Mouse (Mus musculus) liver, embryonic 13.5 days (tissue): ENCODE data around the gene Noxo1. TPM values are rescaled to one million over a fixed set of nuclear protein-coding genes. Genes with fewer than 3 reads are reported as not detected.

Experiments
- ATAC-seq: fragments of 200-750 bp; cut with Nextera tagmentation; 2 replicates; pipeline ENCODE4 v1.8.0; 2017; ENCODE audit warnings: low read depth, mild to moderate bottlenecking, moderate number of reproducible peaks, moderate library complexity
- DNase-seq: peaks from one replicate; pipeline ENCODE4 v3.0.0; 2022
- H3K27ac ChIP-seq: fragments of 300-500 bp; sonication (generic); 2 replicates; pipeline ENCODE4 v1.5.1; 2015; ENCODE audit warnings: moderate library complexity, mild to moderate bottlenecking, inconsistent platforms
- H3K27me3 ChIP-seq: fragments of 300-500 bp; sonication (generic); 2 replicates; pipeline ENCODE4 v1.6.1; 2015; ENCODE audit warnings: mild to moderate bottlenecking, inconsistent platforms
- H3K36me3 ChIP-seq: fragments of 300-500 bp; sonication (generic); 2 replicates; pipeline ENCODE4 v1.6.1; 2015; ENCODE audit warnings: mild to moderate bottlenecking, inconsistent platforms
- H3K4me1 ChIP-seq: fragments of 300-500 bp; sonication (generic); replicated peaks from 2 replicates; pipeline ENCODE4 v1.6.1; 2015; ENCODE audit warnings: inconsistent platforms
- H3K4me2 ChIP-seq: fragments of 300-500 bp; sonication (generic); 2 replicates; pipeline ENCODE4 v1.6.1; 2015; ENCODE audit warnings: inconsistent platforms, mild to moderate bottlenecking, moderate library complexity
- H3K4me3 ChIP-seq: fragments of 300-500 bp; sonication (generic); replicated peaks from 2 replicates; pipeline ENCODE4 v1.5.1; 2015; ENCODE audit warnings: mild to moderate bottlenecking, inconsistent platforms
- H3K9ac ChIP-seq: fragments of 300-500 bp; sonication (generic); 2 replicates; pipeline ENCODE4 v1.6.1; 2015; ENCODE audit warnings: mild to moderate bottlenecking, inconsistent platforms
- H3K9me3 ChIP-seq: fragments of 300-500 bp; sonication (generic); replicated peaks from 2 replicates; pipeline ENCODE4 v1.6.1; 2016; ENCODE audit warnings: inconsistent platforms
- WGBS: fragments of 180-500 bp; shearing (Covaris S2); methylation state at CpG from one replicate; pipeline ENCODE4 v1.1.7; 2015; ENCODE audit not compliant: insufficient replicate concordance; 5-methylcytosine and 5-hydroxymethylcytosine counted together
- polyA plus RNA-seq: library from polyadenylated mRNA; unstranded; fragments of >200 nt; fragmentation: Nextera tagmentation; extraction: Ambion mirVana; gene quantifications from 2 replicates; pipeline ENCODE4 v1.2.1, GENCODE M21; 2015

The Noxo1 gene
- polyA plus RNA-seq, 1 experiment from 2014 or later: 0.14 TPM

DNA sequence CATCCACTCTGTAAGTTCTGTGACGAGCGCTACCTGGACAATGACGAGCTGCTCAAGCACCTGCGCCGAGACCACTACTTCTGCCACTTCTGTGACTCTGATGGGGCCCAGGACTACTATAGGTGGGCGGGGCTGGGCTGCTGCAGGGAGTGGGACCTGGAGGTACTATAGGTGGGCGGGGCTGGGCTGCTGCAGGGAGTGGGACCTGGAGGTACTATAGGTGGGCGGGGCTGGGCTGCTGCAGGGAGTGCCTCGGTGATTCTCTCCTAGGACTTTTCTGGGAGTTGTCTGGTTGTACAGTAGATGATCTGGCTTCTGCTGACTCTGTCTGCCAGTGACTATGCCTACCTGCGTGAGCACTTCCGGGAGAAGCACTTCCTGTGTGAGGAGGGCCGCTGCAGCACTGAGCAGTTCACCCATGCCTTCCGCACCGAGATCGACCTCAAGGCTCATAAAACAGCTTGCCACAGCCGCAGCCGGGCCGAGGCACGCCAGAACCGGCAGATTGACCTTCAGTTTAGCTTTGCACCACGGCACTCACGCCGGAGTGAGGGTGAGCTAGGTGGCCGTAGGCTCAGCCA, 18.4 kb upstream of the Noxo1 start:
- Histone ChIP-seq H3K27ac (no peak overlapping the region), H3K9ac (no peak overlapping the region)

DNA sequence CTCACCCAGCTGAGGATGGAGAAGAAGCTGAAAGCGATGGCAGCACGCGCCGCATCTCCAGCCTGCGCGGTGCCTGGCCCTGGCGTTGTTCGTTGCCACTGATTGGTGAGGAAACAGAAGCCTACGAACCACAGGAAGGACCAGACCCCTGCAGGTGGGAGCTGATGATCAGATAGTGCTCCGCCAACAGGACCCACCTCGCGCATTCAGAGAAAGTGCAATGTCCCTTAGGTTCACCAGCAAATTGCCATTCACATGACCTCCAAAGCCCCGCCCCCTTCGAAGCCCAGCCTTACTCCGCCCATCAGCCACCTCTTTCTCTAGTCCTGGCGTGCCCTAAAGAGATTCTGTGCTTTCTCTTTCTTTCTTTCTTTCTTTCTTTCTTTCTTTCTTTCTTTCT, 9.5 kb upstream of the Noxo1 start:
- DNase-seq (peak; percentile 53), ATAC-seq (peak; percentile 51)
- H3K27ac ChIP-seq: no peak overlapping the region
- H3K27me3 ChIP-seq: peaks cover 55% of the 10 kb centered on the region
- 0 out of 2 replicates have a peak overlapping the region, but pooled peaks have one; percentile 6 for H3K4me3 ChIP-seq
- H3K9me3 ChIP-seq: no peaks in the 10 kb centered on the region
- peak overlapping the region; percentile 77 for H3K4me2 ChIP-seq
- H3K9ac ChIP-seq: no peak overlapping the region
- WGBS: 33% methylated on average over 16 of the region's 16 CpGs
- H3K36me3 ChIP-seq: peaks cover 11% of the 10 kb centered on the region
- H3K4me1 ChIP-seq: peaks cover 34% of the 10 kb centered on the region

More for the DNA sequence above, 18.4 kb upstream of the Noxo1 start:
- no peaks in the 10 kb centered on the region for H3K27me3 ChIP-seq
- H3K4me1 ChIP-seq: peaks cover 45% of the 10 kb centered on the region
- ATAC-seq (peak; percentile 44; the same call in 1 of the 2 replicates), DNase-seq (no peak)
- 77% methylated on average over 24 of the region's 24 CpGs for WGBS
- no peak overlapping the region for H3K4me2 ChIP-seq
- H3K9me3 ChIP-seq: no peaks in the 10 kb centered on the region
- peaks cover 65% of the 10 kb centered on the region for H3K36me3 ChIP-seq
- H3K4me3 ChIP-seq: no peak overlapping the region

DNA sequence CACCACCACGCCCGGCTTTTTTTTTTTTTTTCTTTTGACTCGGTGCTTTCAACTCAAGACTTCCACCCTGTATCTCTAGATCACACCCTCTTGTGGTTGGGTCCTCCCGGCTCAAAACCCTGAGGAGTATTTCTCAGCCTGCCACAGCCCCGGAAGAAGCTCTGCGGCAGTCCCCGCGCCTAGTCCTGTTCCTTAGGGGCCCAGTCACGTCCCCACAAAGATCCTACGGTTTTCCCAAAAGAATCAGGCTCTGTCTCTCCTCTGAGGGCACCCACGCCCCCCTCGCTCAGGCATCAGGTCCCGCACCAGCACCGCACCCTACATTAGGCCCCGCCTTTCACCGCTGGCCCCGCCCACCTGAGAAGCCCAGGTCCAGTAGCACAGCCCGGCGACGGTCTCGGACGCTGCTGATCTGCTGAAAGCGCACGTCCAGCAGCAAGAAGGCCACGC, 8.9 kb upstream of the Noxo1 start:
- ATAC-seq (peak; percentile 62), DNase-seq (peak; percentile 74)
- 1% methylated on average over 25 of the region's 25 CpGs for WGBS
- Histone ChIP-seq H3K4me2 (peak overlapping the region; percentile 77), H3K4me3 (peak overlapping the region; percentile 57), H3K27ac (no peak overlapping the region), H3K27me3 (peaks cover 62% of the 10 kb centered on the region), H3K9me3 (no peaks in the 10 kb centered on the region), H3K36me3 (peaks cover 6% of the 10 kb centered on the region), H3K4me1 (peaks cover 34% of the 10 kb centered on the region), H3K9ac (peak overlapping the region; percentile 49; the same call in 1 of the 2 replicates)

DNA sequence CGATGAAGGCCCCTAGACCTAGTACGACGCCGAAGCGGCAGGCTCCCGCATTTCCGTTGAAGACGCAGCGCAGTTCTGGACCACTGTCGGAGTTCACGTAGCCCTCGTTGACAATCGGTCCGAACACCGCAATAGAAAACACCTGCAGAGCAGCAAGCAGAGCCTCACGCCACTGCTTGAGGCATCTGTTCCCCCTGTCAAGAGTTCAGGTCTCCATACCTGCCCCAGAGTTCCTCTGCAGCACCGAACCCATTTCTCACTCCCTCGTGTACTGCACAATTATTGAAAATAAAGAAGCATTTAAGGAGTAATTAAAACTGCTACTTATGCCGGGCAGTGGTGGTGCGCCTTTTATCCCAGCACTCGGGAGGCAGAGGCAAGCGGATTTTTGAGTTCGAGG, 8.4 kb upstream of the Noxo1 start:
- Histone ChIP-seq H3K4me2 (peak overlapping the region; percentile 77), H3K9me3 (no peaks in the 10 kb centered on the region), H3K27me3 (peaks cover 62% of the 10 kb centered on the region), H3K27ac (no peak overlapping the region), H3K4me3 (peak overlapping the region; percentile 57), H3K4me1 (peaks cover 34% of the 10 kb centered on the region), H3K36me3 (peaks cover 6% of the 10 kb centered on the region; the same call in 1 of the 2 replicates), H3K9ac (peak overlapping the region; percentile 49; the same call in 1 of the 2 replicates)
- no peak for DNase-seq
- ATAC-seq: no peak
- 19% methylated on average over 23 of the region's 23 CpGs for WGBS

DNA sequence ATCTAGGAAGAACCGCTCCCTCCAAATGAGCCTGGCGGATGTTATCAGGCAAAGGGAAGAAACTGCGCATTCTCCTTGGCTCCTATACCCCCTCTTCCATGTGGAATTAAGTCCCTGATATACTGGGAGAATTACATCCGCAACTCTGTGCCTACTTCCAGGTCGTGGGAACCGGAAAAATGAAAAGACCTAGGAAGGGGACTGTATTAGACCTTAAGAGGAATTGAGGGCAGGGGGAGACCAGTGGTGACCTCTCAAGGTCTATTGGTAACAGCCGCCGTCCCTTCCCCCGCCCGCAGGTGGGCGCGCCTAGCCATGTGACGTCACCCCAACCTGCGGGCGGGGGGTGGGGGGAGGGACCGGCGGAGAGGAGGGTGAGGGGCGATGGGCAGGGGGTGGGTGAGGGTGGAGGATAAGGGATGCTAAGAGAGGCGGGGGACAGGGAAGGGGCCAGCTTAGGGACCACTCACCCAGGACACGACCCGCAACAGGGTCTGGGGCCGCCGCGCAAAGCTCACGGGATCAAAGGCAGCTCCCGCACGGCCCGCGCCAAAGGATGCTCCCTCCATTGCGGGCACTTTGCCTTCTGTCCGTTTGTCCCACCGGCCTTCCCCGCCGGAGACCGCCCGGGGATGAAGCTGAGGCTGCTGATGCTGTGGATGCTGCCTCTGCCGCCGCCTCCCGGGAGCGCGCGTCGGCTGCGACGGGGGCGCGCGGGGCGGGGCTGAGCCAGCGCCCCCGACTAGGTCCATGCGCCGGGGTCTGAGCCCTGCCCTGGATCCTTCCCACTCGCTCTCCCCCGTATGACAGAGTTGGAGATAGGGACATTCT, 6.6 kb upstream of the Noxo1 start, which contains the start of gene Syngr3:
Gene Syngr3 (minus strand): TSS at position 705 of the 831 bp plus-strand sequence.
- Histone ChIP-seq H3K4me1 (peaks cover 38% of the 10 kb centered on the region), H3K4me2 (peak within 1 kb of the TSS; percentile 62), H3K9me3 (no peaks in the 10 kb centered on the region), H3K36me3 (peaks cover 19% of the 10 kb centered on the region), H3K9ac (peak within 1 kb of the TSS; percentile 33; the same call in 1 of the 2 replicates), H3K27ac (no peak within 1 kb of the TSS), H3K4me3 (peak within 1 kb of the TSS; percentile 48), H3K27me3 (peaks cover 62% of the 10 kb centered on the region)
- 2% methylated on average over 55 of the region's 55 CpGs for WGBS
- DNase-seq (no peak), ATAC-seq (no peak)

DNA sequence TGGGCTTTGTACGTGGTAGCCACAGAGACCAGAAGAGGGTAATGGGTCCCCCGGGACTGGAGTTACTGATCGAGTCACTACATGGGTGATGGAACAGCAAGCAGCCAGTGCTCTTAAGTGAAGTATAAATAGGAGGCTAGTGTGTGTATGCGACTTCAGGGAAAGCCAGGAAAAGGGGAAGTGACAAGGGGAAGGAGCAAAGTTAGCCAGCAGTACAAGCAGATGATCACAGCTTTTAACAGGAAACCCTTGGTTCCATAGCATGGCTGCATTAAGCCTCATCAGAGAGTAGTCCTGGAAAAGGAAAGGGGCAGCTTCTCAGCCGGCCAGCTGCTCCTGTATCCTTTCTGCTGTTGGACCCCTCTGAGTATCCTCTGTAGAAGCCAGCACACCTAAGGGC, 3.6 kb upstream of the Noxo1 start:
- WGBS: 52% methylated on average over 5 of the region's 5 CpGs
- DNase-seq (no peak), ATAC-seq (no peak)
- Histone ChIP-seq H3K4me3 (no peak overlapping the region), H3K9me3 (no peaks in the 10 kb centered on the region), H3K4me2 (no peak overlapping the region), H3K27ac (no peak overlapping the region), H3K27me3 (peaks cover 49% of the 10 kb centered on the region), H3K36me3 (peaks cover 19% of the 10 kb centered on the region), H3K4me1 (peaks cover 50% of the 10 kb centered on the region), H3K9ac (no peak overlapping the region)

DNA sequence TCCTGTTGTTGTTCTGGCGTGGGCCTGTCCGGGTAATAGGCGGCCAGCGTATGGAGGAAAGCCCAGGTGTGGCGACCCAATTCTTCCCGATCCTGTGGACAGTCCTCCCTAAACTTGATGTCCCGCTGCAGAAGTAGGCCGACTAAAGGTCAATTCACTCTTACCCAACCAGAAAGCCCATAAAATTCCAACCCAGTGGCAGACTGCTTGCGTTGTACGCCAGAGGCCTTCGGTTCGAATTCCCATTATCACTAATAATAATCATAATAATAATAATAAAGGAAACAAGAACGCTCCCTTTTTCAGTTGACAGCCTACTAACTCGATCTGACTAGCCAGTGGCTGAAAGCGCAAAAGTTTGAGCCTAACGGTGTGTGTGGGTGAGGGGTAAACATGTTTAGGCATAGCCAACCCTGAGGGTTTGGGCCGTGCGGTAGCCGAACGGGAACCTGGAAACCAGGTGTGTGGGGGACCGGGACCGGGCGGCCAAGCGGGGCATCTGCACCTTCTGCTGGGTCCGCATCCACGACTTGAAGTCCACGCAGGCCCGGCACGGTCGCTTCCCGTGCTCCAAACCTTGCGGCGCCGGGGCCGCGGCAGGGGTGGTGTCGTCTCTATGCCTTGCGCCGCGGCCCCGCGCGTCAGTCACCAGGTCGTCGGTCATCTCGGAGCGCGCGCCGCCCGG, 566 bp upstream of the Noxo1 start:
- Histone ChIP-seq H3K9ac (peak overlapping the region; percentile 90), H3K27ac (peak overlapping the region; percentile 88), H3K27me3 (peaks cover 18% of the 10 kb centered on the region), H3K4me3 (peak overlapping the region; percentile 84), H3K9me3 (no peaks in the 10 kb centered on the region), H3K4me1 (peaks cover 40% of the 10 kb centered on the region), H3K36me3 (peaks cover 30% of the 10 kb centered on the region), H3K4me2 (peak overlapping the region; percentile 96)
- ATAC-seq (no peak), DNase-seq (no peak)
- WGBS: 6% methylated on average over 49 of the region's 51 CpGs

DNA sequence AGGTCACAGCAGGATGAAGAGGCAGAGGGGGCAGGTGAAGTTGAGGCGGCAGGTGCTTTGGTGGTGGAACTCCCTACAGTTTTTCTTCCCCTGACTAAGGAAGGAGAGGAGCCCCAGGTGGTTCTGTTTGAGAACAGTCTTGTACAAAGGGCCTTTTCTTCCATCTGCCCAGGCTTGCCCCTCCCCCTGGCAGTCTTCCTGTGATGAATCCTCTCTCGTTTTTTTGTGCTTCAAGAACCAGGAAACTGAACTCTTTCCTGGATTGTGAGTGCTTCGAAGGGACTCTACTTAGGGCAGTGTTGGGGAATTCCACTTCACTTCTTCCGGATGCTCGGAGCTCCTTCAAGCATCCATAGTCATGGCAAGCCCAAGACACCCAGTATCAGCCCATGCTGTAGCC, 2.0 kb downstream of the Noxo1 start:
- ATAC-seq: no peak
- no peaks in the 10 kb centered on the region for H3K9me3 ChIP-seq
- H3K27ac ChIP-seq: no peak overlapping the region
- H3K36me3 ChIP-seq: peaks cover 46% of the 10 kb centered on the region
- H3K9ac ChIP-seq: no peak overlapping the region
- no peak overlapping the region for H3K4me2 ChIP-seq
- H3K4me1 ChIP-seq: peaks cover 40% of the 10 kb centered on the region
- WGBS: 19% methylated on average over 5 of the region's 5 CpGs
- no peak for DNase-seq
- no peaks in the 10 kb centered on the region for H3K27me3 ChIP-seq
- H3K4me3 ChIP-seq: no peak overlapping the region

DNA sequence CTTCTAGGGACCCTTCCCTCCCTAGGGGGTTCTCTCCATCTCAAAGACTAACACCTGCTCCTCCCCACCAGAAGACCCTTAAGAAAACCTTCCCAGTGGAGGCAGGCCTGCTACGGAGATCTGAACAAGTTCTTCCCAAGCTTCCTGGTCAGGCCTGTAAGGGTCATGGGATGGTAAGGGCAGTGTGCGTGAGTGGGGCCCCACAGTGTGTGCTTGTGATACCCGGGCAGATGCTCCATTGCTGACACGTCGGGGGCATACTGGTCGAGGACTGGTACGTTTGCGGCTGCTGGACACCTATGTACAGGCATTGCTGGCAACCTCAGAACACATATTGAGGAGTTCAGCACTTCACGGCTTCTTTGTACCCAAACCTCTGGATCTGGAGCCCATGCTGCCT, 2.7 kb downstream of the Noxo1 start:
- H3K27ac ChIP-seq: no peak overlapping the region
- no peak for DNase-seq
- H3K4me3 ChIP-seq: no peak overlapping the region
- WGBS: 67% methylated on average over 9 of the region's 9 CpGs
- no peaks in the 10 kb centered on the region for H3K27me3 ChIP-seq
- H3K9me3 ChIP-seq: no peaks in the 10 kb centered on the region
- peaks cover 44% of the 10 kb centered on the region for H3K36me3 ChIP-seq
- no peak for ATAC-seq
- H3K4me1 ChIP-seq: peaks cover 40% of the 10 kb centered on the region
- H3K9ac ChIP-seq: peak overlapping the region; percentile 9; the same call in 1 of the 2 replicates
- H3K4me2 ChIP-seq: no peak overlapping the region

DNA sequence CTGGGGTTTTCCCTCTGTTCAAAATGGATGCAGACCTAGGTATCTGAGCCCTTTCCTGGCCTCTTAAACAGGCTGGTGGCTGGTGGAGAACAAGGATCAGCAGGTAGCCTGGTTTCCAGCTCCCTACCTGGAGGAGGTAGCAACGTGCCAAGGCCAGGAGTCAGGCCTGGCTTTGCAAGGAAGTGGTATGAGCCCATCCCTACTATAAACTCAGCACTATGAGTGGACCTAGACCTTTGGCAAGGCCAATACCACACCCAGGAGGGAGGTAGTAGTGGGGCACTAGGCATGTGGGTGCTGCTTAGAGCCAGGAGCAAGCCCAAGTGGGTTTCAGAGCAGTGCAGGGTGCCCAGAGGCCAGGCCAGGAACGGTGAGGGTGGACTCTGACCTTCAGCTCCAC, 3.4 kb downstream of the Noxo1 start:
- Histone ChIP-seq H3K4me2 (no peak overlapping the region), H3K9ac (no peak overlapping the region), H3K4me3 (no peak overlapping the region), H3K4me1 (peaks cover 36% of the 10 kb centered on the region), H3K27ac (no peak overlapping the region; the same call in 1 of the 2 replicates), H3K27me3 (no peaks in the 10 kb centered on the region), H3K9me3 (no peaks in the 10 kb centered on the region), H3K36me3 (peaks cover 47% of the 10 kb centered on the region)
- DNase-seq (no peak), ATAC-seq (no peak)
- WGBS: 77% methylated on average over 2 of the region's 2 CpGs

DNA sequence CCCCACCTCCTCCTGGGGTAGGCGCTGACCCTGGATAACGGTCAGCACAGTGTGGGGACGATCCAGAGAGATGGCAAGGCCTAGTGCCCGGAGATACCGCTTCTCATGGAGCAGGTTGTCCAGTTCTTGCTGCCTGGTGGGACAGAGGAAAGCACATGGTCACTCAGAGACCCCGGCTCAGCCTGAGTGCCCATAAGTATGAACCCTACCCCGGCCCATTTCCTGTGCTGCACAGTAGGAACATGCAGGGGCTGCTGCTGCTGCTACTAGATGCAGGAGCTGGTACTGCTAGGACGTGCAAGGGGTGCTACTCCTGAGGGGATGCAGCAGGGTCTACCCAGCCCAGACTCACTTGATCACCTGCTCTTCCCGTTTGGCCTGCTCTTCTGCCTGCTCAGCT, 5.2 kb downstream of the Noxo1 start:
- Histone ChIP-seq H3K9ac (no peak overlapping the region), H3K36me3 (peaks cover 57% of the 10 kb centered on the region), H3K27ac (no peak overlapping the region), H3K9me3 (no peaks in the 10 kb centered on the region), H3K27me3 (no peaks in the 10 kb centered on the region), H3K4me2 (no peak overlapping the region), H3K4me3 (no peak overlapping the region), H3K4me1 (peaks cover 32% of the 10 kb centered on the region)
- WGBS: 88% methylated on average over 9 of the region's 9 CpGs
- no peak for DNase-seq
- ATAC-seq: no peak
